Mouse (Mus musculus) 416B (cell line): ENCODE measurements at regions not wholly inside any gene's neighbourhood (a gene's known extent, or its start where the extent isn't known, plus 50 kb on each side); places are given as distances from the start of the nearest gene placed in this dataset.

Source experiments
- DNase-seq: peaks from one replicate; pipeline ENCODE4 v3.0.0; 2011; ENCODE audit warnings: low read depth

GRCm38 (mm10) chr17:51528161-51528560 is 304.9 kb downstream of the Satb1 start:
- peak; percentile 36 for DNase-seq

- no peak for DNase-seq
Observed at GRCm38 (mm10) chr17:51526881-51527280, 306.2 kb downstream of the Satb1 start.

- no peak for DNase-seq
Observed at GRCm38 (mm10) chr17:51526464-51526863, 306.6 kb downstream of the Satb1 start.

- no peak for DNase-seq
Observed at GRCm38 (mm10) chr17:51526021-51526420, 307.1 kb downstream of the Satb1 start.

GRCm38 (mm10) chr17:51525219-51525618 is 307.9 kb downstream of the Satb1 start:
- DNase-seq: no peak

GRCm38 (mm10) chr17:51511917-51512316 is 321.2 kb downstream of the Satb1 start:
- DNase-seq: no peak

- DNase-seq: no peak
Observed at GRCm38 (mm10) chr17:51500751-51501150, 321.6 kb upstream of the Tbc1d5 start.

- peak; percentile 9 for DNase-seq
Observed at GRCm38 (mm10) chr17:51499541-51499940, 320.4 kb upstream of the Tbc1d5 start.

GRCm38 (mm10) chr17:51495038-51495437 is 315.9 kb upstream of the Tbc1d5 start:
- no peak for DNase-seq

- DNase-seq: no peak
Observed at GRCm38 (mm10) chr17:51489386-51489785, 310.2 kb upstream of the Tbc1d5 start.

GRCm38 (mm10) chr17:51487918-51488445 is 308.8 kb upstream of the Tbc1d5 start:
- no peak for DNase-seq

- no peak for DNase-seq
Observed at GRCm38 (mm10) chr17:51477810-51478209, 298.7 kb upstream of the Tbc1d5 start.

GRCm38 (mm10) chr17:51477404-51477803 is 298.3 kb upstream of the Tbc1d5 start:
- no peak for DNase-seq

- no peak for DNase-seq
Observed at GRCm38 (mm10) chr17:51462137-51462880, 283.2 kb upstream of the Tbc1d5 start.

GRCm38 (mm10) chr17:51461248-51461647 is 282.1 kb upstream of the Tbc1d5 start:
- DNase-seq: no peak

- DNase-seq: no peak
Observed at GRCm38 (mm10) chr17:51459119-51459518, 280.0 kb upstream of the Tbc1d5 start.

GRCm38 (mm10) chr17:51415746-51416145 is 236.6 kb upstream of the Tbc1d5 start:
- DNase-seq: no peak

- DNase-seq: peak; percentile 96
Observed at GRCm38 (mm10) chr17:51414304-51414703, 235.2 kb upstream of the Tbc1d5 start.

GRCm38 (mm10) chr17:51413741-51414140 is 234.6 kb upstream of the Tbc1d5 start:
- peak; percentile 86 for DNase-seq

GRCm38 (mm10) chr17:51411545-51412094 is 232.5 kb upstream of the Tbc1d5 start:
- no peak for DNase-seq

- no peak for DNase-seq
Observed at GRCm38 (mm10) chr17:51408894-51409293, 229.7 kb upstream of the Tbc1d5 start.

- DNase-seq: peak; percentile 97
Observed at GRCm38 (mm10) chr17:51408367-51408766, 229.2 kb upstream of the Tbc1d5 start.

GRCm38 (mm10) chr17:51407046-51407445 is 227.9 kb upstream of the Tbc1d5 start:
- peak; percentile 95 for DNase-seq

GRCm38 (mm10) chr17:51405059-51405458 is 225.9 kb upstream of the Tbc1d5 start:
- DNase-seq: peak; percentile 77
